Mouse (Mus musculus) embryonic facial prominence, embryonic 10.5 days (tissue): ENCODE data around the gene Csmd2. TPM values are rescaled to one million over a fixed set of nuclear protein-coding genes. Genes with fewer than 3 reads are reported as not detected.

Source experiments
- DNase-seq: peaks from one replicate; pipeline ENCODE4 v3.0.0-alpha.2; 2017; ENCODE audit warnings: low spot score
- H3K27ac ChIP-seq: fragments of 300-500 bp; sonication (generic); replicated peaks from 2 replicates; pipeline ENCODE4 v1.5.1; 2016; ENCODE audit warnings: mild to moderate bottlenecking
- H3K27me3 ChIP-seq: fragments of 300-500 bp; sonication (generic); replicated peaks from 2 replicates; pipeline ENCODE4 v1.6.1; 2016; ENCODE audit warnings: low read depth, mild to moderate bottlenecking; ENCODE audit not compliant: poor library complexity, severe bottlenecking
- H3K36me3 ChIP-seq: fragments of 300-500 bp; sonication (generic); replicated peaks from 2 replicates; pipeline ENCODE4 v1.6.1; 2016; ENCODE audit warnings: mild to moderate bottlenecking, moderate library complexity
- H3K4me1 ChIP-seq: fragments of 300-500 bp; sonication (generic); 2 replicates; pipeline ENCODE4 v1.6.1; 2016
- H3K4me3 ChIP-seq: fragments of 300-500 bp; sonication (generic); 2 replicates; pipeline ENCODE4 v1.5.1; 2016; ENCODE audit warnings: mild to moderate bottlenecking, moderate library complexity
- H3K9me3 ChIP-seq: fragments of 300-500 bp; sonication (generic); 2 replicates; pipeline ENCODE4 v1.6.1; 2016; ENCODE audit warnings: mild to moderate bottlenecking
- WGBS: fragments of 180-500 bp; shearing (Covaris S2); methylation state at CpG from one replicate; pipeline ENCODE4 v1.1.7; 2016; 5-methylcytosine and 5-hydroxymethylcytosine counted together
- polyA plus RNA-seq: library from polyadenylated mRNA; unstranded; fragments of >200 nt; fragmentation: Nextera tagmentation; extraction: Ambion mirVana; gene quantifications from 2 replicates; pipeline ENCODE4 v1.2.1, GENCODE M21; 2016

Csmd2 gene
- polyA plus RNA-seq, 1 experiment from 2014 or later = 0.31 TPM

- Histone ChIP-seq H3K27me3 (no peaks in the 10 kb centered on the region), H3K4me1 (no peaks in the 10 kb centered on the region), H3K36me3 (no peaks in the 10 kb centered on the region), H3K4me3 (no peak overlapping the region), H3K27ac (no peak overlapping the region), H3K9me3 (no peaks in the 10 kb centered on the region)
- DNase-seq = no peak
- 92% methylated on average over 8 of the region's 8 CpGs for WGBS
These were observed 182.5 kb downstream of the Csmd2 start for GRCm38 (mm10) chr4:128170181-128170580.

- 81% methylated on average over 9 of the region's 9 CpGs for WGBS
- Histone ChIP-seq H3K4me1 (no peaks in the 10 kb centered on the region), H3K4me3 (no peak overlapping the region)
These were observed 183.6 kb downstream of the Csmd2 start for GRCm38 (mm10) chr4:128171233-128171632.

GRCm38 (mm10) chr4:128171701-128172100 lies 184.0 kb downstream of the Csmd2 start:
- Histone ChIP-seq H3K27me3 (no peaks in the 10 kb centered on the region), H3K27ac (no peak overlapping the region), H3K4me1 (0 out of 2 replicates have a peak, but pooled peaks cover 3% of the 10 kb centered on the region), H3K9me3 (no peaks in the 10 kb centered on the region), H3K36me3 (no peaks in the 10 kb centered on the region), H3K4me3 (no peak overlapping the region)
- no peak for DNase-seq
- WGBS = 94% methylated on average over 1 of the region's 1 CpGs

More at GRCm38 (mm10) chr4:128171233-128171632, 183.6 kb downstream of the Csmd2 start:
- H3K9me3 ChIP-seq = no peaks in the 10 kb centered on the region
- no peak overlapping the region for H3K27ac ChIP-seq
- no peak for DNase-seq
- no peaks in the 10 kb centered on the region for H3K36me3 ChIP-seq
- no peaks in the 10 kb centered on the region for H3K27me3 ChIP-seq

GRCm38 (mm10) chr4:128178974-128179373 lies 191.3 kb downstream of the Csmd2 start:
- no peaks in the 10 kb centered on the region for H3K36me3 ChIP-seq
- H3K9me3 ChIP-seq = no peaks in the 10 kb centered on the region
- DNase-seq = no peak
- peaks cover 5% of the 10 kb centered on the region; the same call in 1 of the 2 replicates for H3K4me1 ChIP-seq
- no peak overlapping the region for H3K4me3 ChIP-seq
- no peak overlapping the region for H3K27ac ChIP-seq
- no peaks in the 10 kb centered on the region for H3K27me3 ChIP-seq
- 89% methylated on average over 8 of the region's 8 CpGs for WGBS

GRCm38 (mm10) chr4:128179581-128179980 lies 191.9 kb downstream of the Csmd2 start:
- H3K27ac ChIP-seq = no peak overlapping the region
- no peaks in the 10 kb centered on the region for H3K27me3 ChIP-seq
- 79% methylated on average over 2 of the region's 2 CpGs for WGBS
- no peak overlapping the region for H3K4me3 ChIP-seq
- H3K9me3 ChIP-seq = no peaks in the 10 kb centered on the region
- H3K36me3 ChIP-seq = no peaks in the 10 kb centered on the region
- DNase-seq = no peak
- peaks cover 5% of the 10 kb centered on the region; the same call in 1 of the 2 replicates for H3K4me1 ChIP-seq

- 84% methylated on average over 1 of the region's 1 CpGs for WGBS
- no peaks in the 10 kb centered on the region for H3K36me3 ChIP-seq
- no peak overlapping the region for H3K4me3 ChIP-seq
- no peaks in the 10 kb centered on the region for H3K9me3 ChIP-seq
- H3K4me1 ChIP-seq = peaks cover 2% of the 10 kb centered on the region; the same call in 1 of the 2 replicates
- DNase-seq = no peak
- no peak overlapping the region for H3K27ac ChIP-seq
- no peaks in the 10 kb centered on the region for H3K27me3 ChIP-seq
These were observed 197.1 kb downstream of the Csmd2 start for GRCm38 (mm10) chr4:128184747-128185146.

GRCm38 (mm10) chr4:128194454-128194853 lies 206.8 kb downstream of the Csmd2 start:
- H3K9me3 ChIP-seq = no peaks in the 10 kb centered on the region
- no peak overlapping the region for H3K4me3 ChIP-seq
- no peaks in the 10 kb centered on the region for H3K36me3 ChIP-seq
- H3K4me1 ChIP-seq = no peaks in the 10 kb centered on the region
- DNase-seq = no peak
- 94% methylated on average over 8 of the region's 8 CpGs for WGBS
- no peaks in the 10 kb centered on the region for H3K27me3 ChIP-seq
- no peak overlapping the region for H3K27ac ChIP-seq

- H3K36me3 ChIP-seq = no peaks in the 10 kb centered on the region
- 72% methylated on average over 13 of the region's 13 CpGs for WGBS
- no peaks in the 10 kb centered on the region for H3K9me3 ChIP-seq
- no peak overlapping the region for H3K27ac ChIP-seq
- H3K4me3 ChIP-seq = no peak overlapping the region
- peaks cover 6% of the 10 kb centered on the region; the same call in 1 of the 2 replicates for H3K27me3 ChIP-seq
- no peak for DNase-seq
- peaks cover 3% of the 10 kb centered on the region; the same call in 1 of the 2 replicates for H3K4me1 ChIP-seq
These were observed 230.4 kb downstream of the Csmd2 start for GRCm38 (mm10) chr4:128217991-128218595.

- Histone ChIP-seq H3K27ac (no peak overlapping the region), H3K9me3 (no peaks in the 10 kb centered on the region), H3K4me3 (no peak overlapping the region), H3K36me3 (no peaks in the 10 kb centered on the region), H3K4me1 (peaks cover 30% of the 10 kb centered on the region), H3K27me3 (peaks cover 6% of the 10 kb centered on the region; the same call in 1 of the 2 replicates)
- WGBS = 68% methylated on average over 6 of the region's 6 CpGs
- no peak for DNase-seq
These were observed 236.8 kb downstream of the Csmd2 start for GRCm38 (mm10) chr4:128224453-128224852.

GRCm38 (mm10) chr4:128227377-128228316 lies 240.0 kb downstream of the Csmd2 start:
- Histone ChIP-seq H3K27me3 (no peaks in the 10 kb centered on the region), H3K9me3 (no peaks in the 10 kb centered on the region), H3K4me1 (peaks cover 30% of the 10 kb centered on the region), H3K27ac (no peak overlapping the region), H3K4me3 (no peak overlapping the region), H3K36me3 (no peaks in the 10 kb centered on the region)
- peak; percentile 51 for DNase-seq
- 34% methylated on average over 13 of the region's 13 CpGs for WGBS

GRCm38 (mm10) chr4:128233458-128233857 lies 245.8 kb downstream of the Csmd2 start:
- DNase-seq = no peak
- 90% methylated on average over 13 of the region's 13 CpGs for WGBS
- peaks cover 4% of the 10 kb centered on the region for H3K4me1 ChIP-seq
- H3K27me3 ChIP-seq = no peaks in the 10 kb centered on the region
- H3K36me3 ChIP-seq = no peaks in the 10 kb centered on the region
- no peak overlapping the region for H3K27ac ChIP-seq
- no peaks in the 10 kb centered on the region for H3K9me3 ChIP-seq
- no peak overlapping the region for H3K4me3 ChIP-seq

GRCm38 (mm10) chr4:128239113-128239512 lies 251.5 kb downstream of the Csmd2 start:
- no peak overlapping the region for H3K27ac ChIP-seq
- H3K36me3 ChIP-seq = no peaks in the 10 kb centered on the region
- 0 out of 2 replicates have a peak, but pooled peaks cover 3% of the 10 kb centered on the region for H3K27me3 ChIP-seq
- peaks cover 18% of the 10 kb centered on the region for H3K4me1 ChIP-seq
- H3K9me3 ChIP-seq = no peaks in the 10 kb centered on the region
- DNase-seq = no peak
- WGBS = 67% methylated on average over 1 of the region's 1 CpGs
- no peak overlapping the region for H3K4me3 ChIP-seq
